In the genomic region with DNA sequence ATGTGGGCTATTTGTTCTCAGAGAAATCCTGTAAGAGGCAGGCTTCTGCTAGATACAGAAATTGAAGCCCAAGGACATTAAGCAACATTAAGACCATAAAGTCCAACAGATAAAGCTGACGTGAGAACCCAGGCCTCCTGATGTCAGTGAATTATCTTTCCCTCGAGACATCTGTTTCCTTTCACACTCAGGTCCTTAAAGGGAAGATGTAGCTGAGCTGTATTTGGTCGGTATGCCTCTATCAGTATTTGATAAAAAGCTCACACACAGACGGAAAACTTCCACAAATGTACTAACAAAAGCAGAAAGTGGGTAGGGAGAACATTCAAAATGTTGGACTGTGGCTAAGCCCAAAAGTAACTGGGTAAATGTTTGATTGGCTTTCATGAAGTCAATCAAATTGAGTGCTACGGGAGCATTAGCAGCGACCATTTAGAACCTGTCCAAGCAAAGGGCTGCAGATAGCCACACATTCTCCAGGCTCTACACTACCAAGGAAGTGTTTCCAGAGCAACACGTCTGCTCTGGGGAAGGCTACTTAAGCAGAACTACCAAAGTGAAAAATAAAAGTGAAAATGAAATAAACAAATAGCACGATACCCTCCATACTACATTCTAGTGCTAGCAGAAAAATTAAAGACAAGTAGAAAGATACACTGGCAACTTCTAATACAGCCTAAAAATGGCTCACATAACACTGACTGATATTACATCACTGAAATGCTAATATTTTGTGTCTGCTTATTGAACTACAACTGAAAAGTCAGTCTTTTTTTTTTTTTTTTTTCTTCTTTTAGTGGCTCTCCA, we compare ENCODE assay signal across 17 mouse cellular contexts. TPM values are rescaled to one million over a fixed set of nuclear protein-coding genes. Genes with fewer than 3 reads are reported as not detected.
DNase-seq lines count a peak whose midpoint lies in the region; ATAC-seq and TF ChIP-seq lines count a peak whose summit lies in the region.
"Had no signal": no experiment of that assay in that cellular context is flagged by ENCODE, and none has a peak within 500 bp of the region (broad histone marks: within the 10 kb centered on the region; RNA-seq: fewer than 3 reads in every experiment).

No protein-coding gene starts in this region.

- 0 out of 2 replicates have a peak overlapping the region, but pooled peaks have one; percentile 1 for H3K27ac ChIP-seq in liver, postnatal 0 days (ENCODE audit: low read depth)
- H3K27ac ChIP-seq in liver, embryonic 11.5 days (ENCODE audit: low read depth, low read length) = no peak overlapping the region; the same call in 1 of the 2 replicates
- H3K27ac ChIP-seq in heart, embryonic 13.5 days (replicated peaks) = peak overlapping the region; percentile 87
- H3K27ac ChIP-seq: forebrain, embryonic 13.5 days; hindbrain, embryonic 14.5 days; limb, embryonic 10.5 days; liver, embryonic 15.5 days; midbrain, embryonic 12.5 days; stomach, embryonic 15.5 days had no signal

- DNase-seq in liver, postnatal 0 days = no peak
- no peak for DNase-seq in liver, embryonic 11.5 days (ENCODE audit: low spot score)
- DNase-seq in embryo, embryonic 11.5 days (ENCODE audit: low read depth, low spot score) = peak; percentile 17
- peak; percentile 38 for DNase-seq in mesoderm, embryonic 11.5 days (ENCODE audit: low read depth, low spot score)
- DNase-seq in thymus, postnatal 25 days = no peak
- no peak for DNase-seq in left cerebral cortex, postnatal 14 days (ENCODE audit: low spot score in 2 of 2)
- DNase-seq: adrenal gland, postnatal 14 days; cerebellum, adult 11 months; gastrocnemius, postnatal 14 days; kidney, adult 8-10 months had no signal

- no peaks in the 10 kb centered on the region for H3K9me3 ChIP-seq in liver, postnatal 0 days (ENCODE audit: low read length)
- H3K9me3 ChIP-seq in liver, embryonic 11.5 days (ENCODE audit: control insufficient read depth, low read length) = no peaks in the 10 kb centered on the region
- no peaks in the 10 kb centered on the region for H3K9me3 ChIP-seq in heart, embryonic 13.5 days
- H3K9me3 ChIP-seq: forebrain, embryonic 13.5 days; limb, embryonic 10.5 days; liver, embryonic 15.5 days; midbrain, embryonic 12.5 days; stomach, embryonic 15.5 days had no signal

- peak; percentile 80 for TF ChIP-seq EP300 in liver, postnatal 0 days (IDR thresholded peaks at IDR 0.05; ENCODE audit: low read depth)

- peaks cover 12% of the 10 kb centered on the region for H3K4me1 ChIP-seq in liver, postnatal 0 days (ENCODE audit: insufficient read depth)
- H3K4me1 ChIP-seq in liver, embryonic 11.5 days (replicated peaks; ENCODE audit: control insufficient read depth, insufficient read depth, low read length) = no peaks in the 10 kb centered on the region; the same call in 1 of the 2 replicates
- peaks cover 58% of the 10 kb centered on the region for H3K4me1 ChIP-seq in heart, embryonic 13.5 days
- H3K4me1 ChIP-seq: liver, embryonic 15.5 days had no signal

- 45% methylated on average over 8 of the region's 8 CpGs for WGBS in liver, postnatal 0 days (ENCODE audit: insufficient replicate concordance)
- WGBS in liver, embryonic 11.5 days = 31% methylated on average over 8 of the region's 8 CpGs
- 11% methylated on average over 8 of the region's 8 CpGs for WGBS in heart, embryonic 13.5 days

- no peak for ATAC-seq in liver, postnatal 0 days
- no peak for ATAC-seq in liver, embryonic 11.5 days (replicated peaks; ENCODE audit: low FRiP score)
- ATAC-seq in heart, embryonic 13.5 days (ENCODE audit: extremely low read depth, insufficient number of reproducible peaks, low FRiP score, low TSS enrichment) = no peak
- ATAC-seq: forebrain, embryonic 13.5 days had no signal

- no peaks in the 10 kb centered on the region for H3K27me3 ChIP-seq in liver, postnatal 0 days (ENCODE audit: insufficient read depth, low read length)
- no peaks in the 10 kb centered on the region for H3K27me3 ChIP-seq in liver, embryonic 11.5 days (replicated peaks; ENCODE audit: control insufficient read depth, insufficient read depth, low read length)
- no peaks in the 10 kb centered on the region for H3K27me3 ChIP-seq in heart, embryonic 13.5 days (replicated peaks)
- H3K27me3 ChIP-seq: forebrain, embryonic 13.5 days; liver, embryonic 15.5 days; midbrain, embryonic 12.5 days; stomach, embryonic 15.5 days had no signal

- H3K4me2 ChIP-seq in liver, postnatal 0 days (ENCODE audit: low read depth, low read length) = 0 out of 2 replicates have a peak overlapping the region, but pooled peaks have one; percentile 10
- no peak overlapping the region; the same call in 1 of the 2 replicates for H3K4me2 ChIP-seq in liver, embryonic 11.5 days
- H3K4me2 ChIP-seq in heart, embryonic 13.5 days = peak overlapping the region; percentile 60
- H3K4me2 ChIP-seq: forebrain, embryonic 13.5 days; hindbrain, embryonic 14.5 days; liver, embryonic 15.5 days; midbrain, embryonic 12.5 days; stomach, embryonic 15.5 days had no signal

- H3K36me3 ChIP-seq in liver, postnatal 0 days (replicated peaks; ENCODE audit: insufficient read depth, low read length) = no peaks in the 10 kb centered on the region
- no peaks in the 10 kb centered on the region for H3K36me3 ChIP-seq in liver, embryonic 11.5 days (ENCODE audit: control insufficient read depth, insufficient read depth, low read length)
- H3K36me3 ChIP-seq in heart, embryonic 13.5 days = peaks cover 6% of the 10 kb centered on the region; the same call in 1 of the 2 replicates
- H3K36me3 ChIP-seq: liver, embryonic 15.5 days; midbrain, embryonic 12.5 days; stomach, embryonic 15.5 days had no signal

- H3K4me3 ChIP-seq in liver, postnatal 0 days (ENCODE audit: low read depth, low read length) = no peak overlapping the region
- H3K4me3 ChIP-seq in liver, embryonic 11.5 days (ENCODE audit: low read depth, low read length) = no peak overlapping the region
- peak overlapping the region; percentile 21 for H3K4me3 ChIP-seq in heart, embryonic 13.5 days
- H3K4me3 ChIP-seq: forebrain, embryonic 13.5 days; limb, embryonic 10.5 days; liver, embryonic 15.5 days; midbrain, embryonic 12.5 days; stomach, embryonic 15.5 days had no signal

- TF ChIP-seq CTCF in liver, postnatal 0 days (IDR thresholded peaks at IDR 0.05; ENCODE audit: low read depth) = no peak

- intact Hi-C loops in left cerebral cortex, postnatal 14 days (cut with DNase I) = no loop called here

- no peak overlapping the region for H3K9ac ChIP-seq in liver, postnatal 0 days (replicated peaks)
- no peak overlapping the region for H3K9ac ChIP-seq in liver, embryonic 11.5 days (ENCODE audit: low read depth, low read length)
- H3K9ac ChIP-seq in heart, embryonic 13.5 days = peak overlapping the region; percentile 44; the same call in 1 of the 2 replicates
- H3K9ac ChIP-seq: forebrain, embryonic 13.5 days; hindbrain, embryonic 14.5 days; liver, embryonic 15.5 days; midbrain, embryonic 12.5 days; stomach, embryonic 15.5 days had no signal

RNA-seq across cellular contexts. Expression of a gene that starts 32.1 kb away (rescaled TPM):
- polyA plus RNA-seq in liver, postnatal 0 days (2015; fragmentation: Nextera tagmentation; extraction: Ambion mirVana) = 83.6 and 89.5 TPM in 2 replicates
- polyA plus RNA-seq in liver, embryonic 11.5 days (2014; fragmentation: Nextera tagmentation; extraction: Ambion mirVana) = 228 and 245 TPM in 2 replicates
- polyA plus RNA-seq in heart, embryonic 13.5 days (2015; fragmentation: Nextera tagmentation; extraction: Ambion mirVana) = 200 and 212 TPM in 2 replicates
- total RNA-seq in left cerebral cortex, postnatal 14 days (2021) = 10 to 100 TPM; 93.8 to 96.4 TPM

Comparison
In these comparisons a context has a peak if more than half of its experiments do, and no peak if none do; other contexts are left out.
1. DNase-seq: peak in embryo, embryonic 11.5 days (single experiment) and mesoderm, embryonic 11.5 days (single experiment); none in liver, postnatal 0 days (single experiment), liver, embryonic 11.5 days (single experiment), thymus, postnatal 25 days (single experiment) and left cerebral cortex, postnatal 14 days (0 of 2).